Mouse (Mus musculus) cerebellum, adult 11-12 months (tissue): ENCODE measurements around the gene Sec11a.
A peak's percentile ranks its signal among the peaks of the same experiment; 100 is the strongest.
"Not testable (repeated sequence)": the region's sequence is repeated elsewhere in the genome, so short reads cannot be mapped to it uniquely, and the experiment has no call there.

Source experiments
- DNase-seq: peaks from one replicate; pipeline ENCODE4 v3.0.0; 2022

Sec11a gene

GRCm38 (mm10) chr7:80947445-80948350 lies at the start of gene Sec11a:
Sec11a (minus strand) TSS chr7:80947780.
- peak; percentile 96 for DNase-seq

- DNase-seq, result no peak
Observed at GRCm38 (mm10) chr7:80995266-80996146, 47.9 kb upstream of the Sec11a start.

GRCm38 (mm10) chr7:80994663-80995005 lies 47.1 kb upstream of the Sec11a start:
- peak; percentile 42 for DNase-seq

GRCm38 (mm10) chr7:80993834-80994662 lies 46.5 kb upstream of the Sec11a start:
- peak; percentile 68 for DNase-seq

- DNase-seq, result peak; percentile 82
Observed at GRCm38 (mm10) chr7:80992980-80993833, 45.6 kb upstream of the Sec11a start, which contains the start of gene Zfp592. Zfp592 (plus strand) TSS chr7:80993681.

- peak; percentile 59 for DNase-seq
Observed at GRCm38 (mm10) chr7:80992631-80992979, 45.0 kb upstream of the Sec11a start.

- no peak for DNase-seq
Observed at GRCm38 (mm10) chr7:80992063-80992462, 44.5 kb upstream of the Sec11a start.

- no peak for DNase-seq
Observed at GRCm38 (mm10) chr7:80991589-80991988, 44.0 kb upstream of the Sec11a start.

- no peak for DNase-seq
Observed at GRCm38 (mm10) chr7:80990276-80990675, 42.7 kb upstream of the Sec11a start.

- DNase-seq, result no peak
Observed at GRCm38 (mm10) chr7:80987805-80988625, 40.4 kb upstream of the Sec11a start.

GRCm38 (mm10) chr7:80986458-80987187 lies 39.0 kb upstream of the Sec11a start:
- no peak for DNase-seq

- no peak for DNase-seq
Observed at GRCm38 (mm10) chr7:80980566-80980965, 33.0 kb upstream of the Sec11a start.

GRCm38 (mm10) chr7:80973638-80974015 lies 26.0 kb upstream of the Sec11a start:
- DNase-seq, result not testable (repeated sequence)

- not testable (repeated sequence) for DNase-seq
Observed at GRCm38 (mm10) chr7:80972920-80973637, 25.5 kb upstream of the Sec11a start.

- DNase-seq, result no peak
Observed at GRCm38 (mm10) chr7:80972082-80972481, 24.5 kb upstream of the Sec11a start.

- no peak for DNase-seq
Observed at GRCm38 (mm10) chr7:80971419-80971818, 23.8 kb upstream of the Sec11a start.

- DNase-seq, result no peak
Observed at GRCm38 (mm10) chr7:80970913-80971312, 23.3 kb upstream of the Sec11a start.

- no peak for DNase-seq
Observed at GRCm38 (mm10) chr7:80962799-80963198, 15.2 kb upstream of the Sec11a start.

GRCm38 (mm10) chr7:80959003-80959402 lies 11.4 kb upstream of the Sec11a start:
- DNase-seq, result no peak
